Mouse (Mus musculus) heart, postnatal 4 days (tissue): ENCODE results near the gene Cd300e. TPM values are rescaled to one million over a fixed set of nuclear protein-coding genes. Genes with fewer than 3 reads are reported as not detected.
A peak's percentile ranks its signal among the peaks of the same experiment; 100 is the strongest.
"Not testable (repeated sequence)": the region's sequence is repeated elsewhere in the genome, so short reads cannot be mapped to it uniquely, and the experiment has no call there.

Experiments used
- DNase-seq: peaks from one replicate; pipeline ENCODE4 v3.0.0; 2021
- total RNA-seq, 2 experiments: library from RNA; stranded (reverse); gene quantifications; 2 replicates each; pipeline ENCODE4 v1.2.3; 2021

Gene Cd300e
- total RNA-seq, 2 experiments from 2014 or later = 0.11 TPM; not detected in 1

DNA sequence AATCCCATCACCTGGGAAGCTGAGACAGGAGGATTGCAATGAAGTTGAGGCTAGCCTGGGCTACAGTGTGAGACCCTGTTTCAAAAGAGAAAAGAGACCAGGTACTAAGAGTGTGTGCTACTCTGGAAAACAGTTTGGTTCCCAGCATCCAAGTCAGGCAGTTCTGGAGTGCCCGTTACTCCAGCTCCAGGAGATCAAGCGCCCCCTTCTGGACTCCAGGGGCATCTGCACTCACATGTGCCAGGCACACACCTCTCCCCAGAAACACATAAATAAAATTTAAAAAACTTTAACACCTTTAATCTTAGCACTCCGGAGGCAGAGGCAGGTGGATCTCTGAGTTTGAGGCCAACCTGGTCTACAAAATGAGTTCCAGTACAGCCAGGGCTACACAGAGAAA is 19.4 kb upstream of the Cd300e start:
- no peak for DNase-seq

DNA sequence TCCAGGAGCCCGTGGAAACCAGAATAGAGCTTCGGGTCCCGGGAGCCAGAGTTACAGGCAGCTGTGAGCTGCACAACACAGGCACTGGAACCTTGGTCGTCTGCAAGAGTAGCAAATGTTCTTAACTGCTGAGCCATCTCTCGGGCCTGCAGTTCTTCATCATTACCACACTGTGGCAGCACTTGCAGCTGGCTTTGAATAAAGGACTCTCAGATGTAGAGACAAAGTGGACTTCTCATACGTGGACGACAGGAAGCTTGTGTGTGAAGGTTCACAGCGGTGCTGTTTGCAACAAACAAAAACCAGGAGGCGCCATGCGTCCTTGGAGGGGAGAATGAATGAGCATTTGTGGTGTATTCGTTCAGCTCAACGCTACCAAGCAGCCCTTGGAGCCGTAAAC is 18.9 kb upstream of the Cd300e start:
- DNase-seq = peak; percentile 52

DNA sequence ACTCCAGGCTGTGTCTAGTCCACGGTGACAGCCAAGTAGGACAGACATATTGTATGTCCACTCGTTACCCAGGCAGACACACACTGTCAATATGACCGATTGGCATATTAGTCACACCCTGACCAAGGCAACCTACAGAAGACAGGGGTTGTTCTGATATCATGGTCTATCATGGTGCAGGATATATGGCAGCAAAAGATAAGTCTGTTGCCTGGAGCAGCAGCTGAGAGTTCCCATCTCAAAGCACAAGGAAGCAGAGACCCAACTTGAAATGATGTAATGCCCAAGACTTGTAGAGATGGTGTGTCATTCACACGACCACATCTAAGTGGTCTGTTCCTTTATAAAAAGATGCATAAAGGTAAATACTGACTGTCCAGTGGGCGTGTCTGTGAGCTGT is 16.7 kb upstream of the Cd300e start:
- DNase-seq = no peak

DNA sequence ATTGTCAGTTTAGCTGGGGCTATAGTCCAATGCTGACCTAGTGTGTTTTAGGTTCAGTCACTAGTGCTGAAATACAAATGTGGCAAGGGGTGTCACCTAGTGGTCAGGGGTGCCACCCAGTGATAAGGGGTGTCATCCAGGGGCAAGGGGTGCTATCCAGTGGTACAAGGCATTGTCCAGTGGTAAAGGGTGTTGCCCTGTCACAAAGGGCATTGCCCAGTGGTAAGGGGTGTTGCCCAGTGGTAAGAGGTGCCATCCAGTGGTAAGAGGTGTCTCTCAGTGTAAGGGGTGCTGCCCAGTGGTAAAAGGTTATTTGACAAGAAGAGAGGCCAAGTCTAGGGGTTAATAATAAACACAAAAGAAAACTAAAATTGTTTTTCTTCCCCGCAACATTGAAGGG is 15.5 kb upstream of the Cd300e start:
- no peak for DNase-seq

DNA sequence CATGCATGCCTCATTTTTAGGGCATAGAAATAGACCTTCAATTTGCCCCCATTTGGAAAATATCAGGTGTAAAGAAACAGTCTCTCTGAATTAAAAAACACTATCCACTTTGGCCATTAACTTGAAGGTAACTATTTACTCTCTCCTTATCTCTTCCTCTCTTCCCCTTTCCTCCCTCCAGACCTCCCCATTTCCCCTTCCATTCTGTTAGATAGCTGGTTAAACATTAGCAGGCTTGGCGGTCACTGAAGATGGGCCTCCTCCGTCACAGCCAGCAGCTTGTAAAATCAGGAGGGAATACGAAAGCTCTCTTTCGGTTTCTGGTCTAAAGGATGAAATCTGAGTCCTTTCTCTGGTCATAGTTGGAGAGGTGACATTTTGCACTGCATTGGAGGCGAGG is 13.9 kb upstream of the Cd300e start:
- no peak for DNase-seq

DNA sequence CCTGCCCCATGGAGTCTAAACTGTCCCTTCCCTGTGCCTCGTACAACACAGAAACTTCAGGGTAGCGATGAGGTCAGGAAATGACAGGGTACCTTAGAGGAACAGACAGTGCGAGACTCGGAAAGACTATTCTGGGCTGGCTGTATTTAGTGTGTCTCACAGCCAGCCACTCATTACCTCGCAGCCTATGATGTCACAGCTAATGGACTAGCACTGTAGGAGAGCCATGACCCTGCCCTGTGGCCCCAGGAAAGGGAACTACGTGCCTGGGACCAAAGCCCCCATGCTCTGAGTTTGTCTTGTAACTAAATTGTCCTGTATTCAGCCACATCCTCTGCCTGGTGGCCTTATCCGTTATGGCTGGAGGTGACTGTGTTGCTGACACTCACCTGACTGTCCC is 13.4 kb upstream of the Cd300e start:
- no peak for DNase-seq

DNA sequence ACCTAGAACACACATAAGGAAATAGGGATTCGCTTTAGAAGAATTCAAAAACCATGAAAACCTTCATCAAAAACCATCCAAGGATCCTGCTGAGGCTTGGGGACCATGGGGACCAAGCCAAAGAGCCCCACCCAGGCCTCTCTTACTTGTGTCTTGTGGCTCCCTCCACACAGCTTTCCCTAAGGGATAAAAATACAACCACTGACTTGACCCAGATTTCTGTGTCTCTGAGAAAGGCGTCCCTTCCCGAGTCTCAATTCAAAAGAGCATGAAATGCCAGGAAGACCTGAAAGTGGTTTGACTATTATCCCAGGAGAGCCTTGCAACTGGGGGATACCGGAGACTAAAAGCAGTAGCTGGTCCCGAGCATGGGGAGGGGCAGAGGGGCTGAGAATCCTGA is 11.0 kb upstream of the Cd300e start:
- DNase-seq = no peak

DNA sequence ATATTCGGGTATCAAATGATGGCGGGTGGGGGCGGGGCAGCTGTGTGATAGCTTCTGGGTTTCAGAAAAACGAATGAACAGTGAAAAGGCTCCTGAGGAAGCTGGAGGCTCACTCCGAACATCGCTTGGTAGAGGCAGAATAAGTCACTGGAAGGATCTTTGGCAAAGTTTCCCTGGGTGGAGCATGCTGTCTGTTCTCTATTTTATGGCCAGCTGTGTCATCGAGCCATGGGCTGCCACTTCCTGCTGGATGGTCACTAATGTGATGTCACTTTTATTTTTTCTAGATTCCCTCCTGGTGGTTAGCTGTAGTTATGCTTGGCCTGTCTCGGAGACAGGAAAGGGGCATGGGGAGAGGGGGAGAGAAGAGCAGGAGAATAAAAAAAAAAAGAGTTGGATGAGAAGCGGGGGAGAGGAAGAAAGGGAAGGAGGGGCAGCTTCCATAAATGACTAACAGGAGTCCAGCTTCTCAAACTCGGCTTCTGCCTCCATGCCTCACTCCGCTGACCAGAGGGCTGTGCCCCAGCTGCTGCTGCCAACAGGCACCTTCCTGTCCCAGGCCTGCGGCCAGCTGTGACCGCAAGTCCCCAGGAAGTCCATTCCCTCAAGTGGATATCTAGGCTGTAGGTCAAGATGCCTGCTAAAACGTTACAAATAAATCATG is 9.8 kb upstream of the Cd300e start:
- DNase-seq = peak; percentile 46

DNA sequence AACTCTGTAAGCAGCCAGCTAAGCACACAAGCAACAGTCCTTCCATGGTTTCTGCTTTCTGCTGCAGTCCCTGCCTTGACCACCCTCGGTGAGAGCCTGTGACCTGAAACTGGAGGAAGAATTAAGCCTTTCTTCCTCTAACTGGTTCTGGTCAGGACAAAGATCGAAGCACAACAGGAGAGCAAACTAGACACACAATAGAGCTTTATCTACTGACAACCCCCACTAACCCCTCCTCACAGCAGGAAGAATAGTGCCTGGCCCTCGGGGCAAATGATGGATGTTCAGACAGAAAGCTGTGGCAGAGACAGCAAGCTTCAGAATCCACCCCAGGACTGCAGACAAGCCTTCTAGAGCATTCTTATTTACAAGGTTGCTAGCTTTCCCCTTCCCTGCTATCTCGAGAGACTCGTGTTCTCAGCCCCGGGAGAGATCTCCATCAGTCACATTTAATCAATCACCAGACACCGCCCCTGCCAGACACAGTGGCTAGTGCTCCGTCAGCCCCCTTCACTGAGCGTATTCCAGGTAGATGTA is 9.1 kb upstream of the Cd300e start:
- no peak for DNase-seq

DNA sequence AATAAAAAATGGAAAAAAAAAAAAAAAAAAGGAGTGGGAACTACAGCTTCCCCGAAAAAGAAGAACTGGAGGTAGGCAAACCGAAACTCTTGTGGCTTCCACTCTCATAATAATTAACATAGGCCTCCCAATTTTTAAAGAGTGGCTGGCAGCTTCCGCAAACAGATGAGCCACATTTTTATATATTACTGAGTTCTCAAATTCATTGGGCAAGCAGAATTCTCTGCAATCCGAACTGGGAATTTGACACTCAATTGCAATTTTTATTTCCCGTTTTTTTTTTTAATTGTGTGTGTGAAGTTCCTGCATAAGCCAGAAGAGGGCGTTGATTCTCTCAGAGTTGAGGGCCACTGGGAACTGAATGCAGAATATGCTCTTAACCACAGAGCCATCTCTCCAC is 4.8 kb upstream of the Cd300e start:
- no peak for DNase-seq

DNA sequence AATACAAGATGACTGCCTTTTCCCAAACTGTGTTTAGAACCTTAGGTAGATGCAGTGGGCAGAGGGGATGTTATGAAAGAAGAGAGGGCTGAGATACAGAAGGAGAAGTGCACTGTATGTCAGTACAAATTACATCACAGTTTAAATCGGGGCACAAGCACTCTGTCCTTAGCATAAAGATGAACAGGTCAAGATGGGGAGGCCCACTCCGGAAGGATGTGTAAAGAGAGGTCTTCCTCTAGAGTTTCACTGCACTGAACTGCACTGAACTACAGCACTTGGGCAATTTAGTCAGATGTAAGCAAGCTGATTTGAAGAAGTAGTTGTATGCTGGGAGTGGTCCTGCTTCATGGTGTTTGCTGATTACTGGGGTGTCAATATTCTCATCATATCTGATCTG is 2.2 kb downstream of the Cd300e start:
- DNase-seq = no peak

DNA sequence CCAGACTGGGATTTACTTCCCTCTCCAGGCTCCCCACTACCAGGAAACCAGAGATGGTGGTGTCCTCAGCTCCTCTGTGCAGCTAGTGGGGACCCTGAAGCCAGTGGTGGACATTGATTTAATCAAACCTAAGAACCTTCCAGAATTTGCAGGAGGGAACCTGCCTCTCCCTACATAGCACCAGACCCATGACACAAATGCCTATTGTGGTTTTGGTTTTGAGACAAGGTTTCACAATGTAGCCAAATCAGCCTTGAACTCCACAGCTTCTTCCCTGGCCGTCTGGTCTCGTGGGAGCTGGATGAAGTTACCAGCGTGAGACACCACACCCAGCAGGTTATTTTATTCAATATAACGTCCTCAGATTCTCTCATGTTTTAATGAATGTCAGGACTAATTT is 3.3 kb downstream of the Cd300e start:
- no peak for DNase-seq

DNA sequence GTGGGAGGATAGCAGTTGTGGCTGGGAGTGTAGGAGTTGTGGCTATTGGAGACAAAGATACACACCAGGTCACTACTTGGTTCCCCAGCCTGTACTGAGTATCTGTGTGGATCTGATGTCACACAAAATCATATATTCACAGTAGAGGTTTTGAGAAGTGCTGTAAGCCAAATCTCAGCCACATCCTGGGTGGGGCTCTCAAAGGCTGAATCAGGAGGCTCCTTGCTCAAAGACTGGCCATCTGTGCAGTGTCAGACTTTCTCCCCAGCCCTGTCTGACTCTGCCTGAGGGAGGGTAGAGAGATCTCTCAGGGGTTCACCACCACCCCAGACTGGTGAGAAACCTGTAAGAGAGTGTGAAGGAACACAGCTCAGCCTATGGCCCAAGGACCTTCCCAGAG is 7.4 kb downstream of the Cd300e start:
- no peak for DNase-seq

DNA sequence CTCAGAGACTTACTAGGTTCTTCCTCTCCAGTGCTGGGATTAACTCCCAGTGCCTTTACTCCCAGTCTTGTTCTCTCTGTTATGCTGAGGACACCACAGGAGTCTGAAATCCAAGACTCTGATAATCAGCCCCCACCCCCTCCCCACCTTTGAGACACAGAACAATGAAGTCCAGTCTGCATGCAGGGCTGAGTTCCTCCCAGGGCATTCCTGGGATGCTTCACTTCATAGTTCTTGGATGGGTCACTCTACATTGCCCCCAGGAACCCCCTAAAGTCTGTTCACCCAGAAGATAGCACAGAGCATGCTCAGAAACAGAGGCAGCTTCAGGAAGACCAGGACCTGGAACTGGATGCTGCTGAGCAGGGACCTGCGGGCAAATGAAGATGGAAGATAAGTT is 9.0 kb downstream of the Cd300e start:
- no peak for DNase-seq

DNA sequence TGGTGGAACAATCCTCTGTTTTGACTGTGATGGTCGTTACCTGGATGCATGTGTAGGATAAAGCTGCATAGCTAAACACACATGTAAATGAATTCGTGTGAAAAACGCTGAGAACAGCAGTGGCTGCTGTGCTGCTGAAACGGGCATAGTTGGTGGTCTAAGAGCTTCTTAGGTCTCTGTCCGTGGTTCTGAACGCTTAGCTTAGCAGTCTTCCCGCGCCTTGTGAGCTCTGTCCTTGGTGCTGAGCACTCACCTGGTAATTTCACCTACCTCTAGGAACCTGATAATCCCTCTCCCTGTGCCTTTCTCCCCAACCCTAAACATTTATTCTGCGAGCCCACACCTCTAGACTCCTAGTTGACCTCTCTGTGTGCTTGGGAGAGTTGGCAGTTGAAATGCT is 9.8 kb downstream of the Cd300e start:
- DNase-seq = peak; percentile 65

DNA sequence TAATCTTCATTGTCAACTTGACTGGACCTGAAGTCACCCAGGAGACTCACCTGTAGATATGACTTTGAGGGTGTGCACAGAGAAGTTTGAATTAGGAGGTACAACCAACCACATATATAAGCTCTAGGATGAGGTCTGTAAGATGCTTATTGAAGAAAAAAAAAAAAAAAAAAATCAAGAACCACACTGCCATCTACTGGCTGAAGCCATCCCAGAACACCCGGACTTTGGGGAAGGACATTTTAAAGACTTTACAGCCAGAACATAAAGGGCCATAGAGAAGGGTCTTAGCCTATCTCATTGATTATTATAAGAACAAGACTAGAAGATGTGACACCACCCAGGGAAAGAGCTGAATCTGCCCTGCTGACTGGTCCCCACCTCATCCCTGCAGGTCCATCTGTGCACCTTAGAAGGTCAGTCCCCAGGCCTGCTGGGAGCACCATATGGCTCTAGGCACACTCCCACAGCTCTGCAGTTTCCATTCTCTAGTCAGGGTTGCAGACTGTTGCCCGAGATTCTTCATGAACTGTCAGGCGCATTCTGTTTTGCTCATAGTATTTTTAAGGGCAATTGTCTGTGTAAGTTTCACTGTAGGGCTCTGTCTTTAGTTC is 12.6 kb downstream of the Cd300e start:
- no peak for DNase-seq

DNA sequence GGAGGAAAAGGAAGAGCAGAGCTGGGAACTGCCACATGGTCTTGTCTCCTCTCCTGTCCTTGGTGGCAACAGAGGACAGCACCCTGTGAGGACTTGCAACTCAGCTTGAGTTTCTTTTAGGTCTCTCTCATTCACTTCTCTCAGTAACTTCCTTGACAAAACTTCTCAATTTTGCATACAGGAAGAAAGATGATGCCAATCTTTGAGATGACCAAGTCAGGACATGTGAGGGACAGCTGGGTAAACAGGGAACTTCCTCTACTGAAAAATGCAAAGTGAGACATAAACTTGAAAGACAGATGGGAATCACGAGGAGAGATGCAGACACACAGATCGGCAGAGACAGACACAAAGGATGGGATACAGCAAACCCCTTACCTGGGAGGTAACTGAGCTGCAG is 13.7 kb downstream of the Cd300e start, which contains the start of gene Cd300ld3:
Cd300ld3 (minus strand) TSS at position 151 of the 400 bp plus-strand sequence.
- DNase-seq = no peak

DNA sequence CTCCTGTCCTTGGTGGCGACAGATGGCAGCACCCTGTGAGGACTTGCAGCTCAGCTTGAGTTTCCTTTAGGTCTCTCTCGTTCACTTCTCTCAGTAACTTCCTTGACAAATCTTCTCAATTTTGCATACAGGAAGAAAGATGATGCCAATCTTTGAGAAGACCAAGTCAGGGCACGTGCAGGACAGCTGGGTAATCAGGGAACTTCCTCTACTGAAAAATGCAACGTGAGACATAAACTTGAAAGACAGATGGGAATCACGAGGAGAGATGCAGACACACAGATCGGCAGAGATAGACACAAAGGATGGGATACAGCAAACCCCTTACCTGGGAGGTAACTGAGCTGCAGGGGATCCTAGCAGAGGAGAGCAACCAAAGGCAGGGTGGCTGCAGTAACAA is 24.3 kb downstream of the Cd300e start, which contains the start of gene Cd300ld5:
Cd300ld5 (minus strand) TSS at position 101 of the 400 bp plus-strand sequence.
- DNase-seq = not testable (repeated sequence)

DNA sequence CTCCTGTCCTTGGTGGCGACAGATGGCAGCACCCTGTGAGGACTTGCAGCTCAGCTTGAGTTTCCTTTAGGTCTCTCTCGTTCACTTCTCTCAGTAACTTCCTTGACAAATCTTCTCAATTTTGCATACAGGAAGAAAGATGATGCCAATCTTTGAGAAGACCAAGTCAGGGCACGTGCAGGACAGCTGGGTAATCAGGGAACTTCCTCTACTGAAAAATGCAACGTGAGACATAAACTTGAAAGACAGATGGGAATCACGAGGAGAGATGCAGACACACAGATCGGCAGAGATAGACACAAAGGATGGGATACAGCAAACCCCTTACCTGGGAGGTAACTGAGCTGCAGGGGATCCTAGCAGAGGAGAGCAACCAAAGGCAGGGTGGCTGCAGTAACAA is 35.1 kb downstream of the Cd300e start, which contains the start of gene Cd300ld4:
Cd300ld4 (minus strand) TSS at position 101 of the 400 bp plus-strand sequence.
- not testable (repeated sequence) for DNase-seq

DNA sequence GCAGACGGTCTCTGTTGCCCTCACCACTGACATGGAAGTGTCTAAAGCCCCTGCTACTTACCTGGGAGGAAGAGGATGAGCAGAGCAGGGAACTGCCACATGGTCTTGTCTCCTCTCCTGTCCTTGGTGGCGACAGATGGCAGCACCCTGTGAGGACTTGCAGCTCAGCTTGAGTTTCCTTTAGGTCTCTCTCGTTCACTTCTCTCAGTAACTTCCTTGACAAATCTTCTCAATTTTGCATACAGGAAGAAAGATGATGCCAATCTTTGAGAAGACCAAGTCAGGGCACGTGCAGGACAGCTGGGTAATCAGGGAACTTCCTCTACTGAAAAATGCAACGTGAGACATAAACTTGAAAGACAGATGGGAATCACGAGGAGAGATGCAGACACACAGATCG is 45.9 kb downstream of the Cd300e start, which contains the start of gene Cd300ld2:
Cd300ld2 (minus strand) TSS at position 101 of the 400 bp plus-strand sequence.
- DNase-seq = not testable (repeated sequence)

DNA sequence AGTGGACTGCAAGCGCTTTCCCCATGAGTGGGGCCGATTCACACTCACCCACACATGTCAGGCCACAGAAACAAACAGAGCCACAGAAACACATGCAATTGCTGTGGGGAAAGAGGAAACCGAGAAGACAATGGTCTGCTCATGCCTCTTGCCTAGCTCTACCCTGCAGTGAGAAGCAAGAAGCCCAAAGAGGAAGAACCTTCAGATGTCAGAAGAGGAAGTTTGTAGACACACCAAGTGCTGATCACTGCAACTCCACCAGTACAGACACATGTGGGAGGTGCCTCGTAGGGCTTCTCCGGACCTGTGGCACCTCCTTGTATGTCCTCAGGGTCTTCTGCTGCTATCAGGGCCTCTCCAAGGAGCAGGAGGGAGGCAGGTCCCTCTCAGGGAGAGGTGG is 57.9 kb downstream of the Cd300e start:
- DNase-seq = no peak
